Mouse (Mus musculus) WW6 (cell line): ENCODE measurements at regions not wholly inside any gene's neighbourhood (a gene's known extent, or its start where the extent isn't known, plus 50 kb on each side); places are given as distances from the start of the nearest gene placed in this dataset.
A peak's percentile ranks its signal among the peaks of the same experiment; 100 is the strongest.
"Not testable (repeated sequence)": the region's sequence is repeated elsewhere in the genome, so short reads cannot be mapped to it uniquely, and the experiment has no call there.

Experiments used
- DNase-seq: peaks from one replicate; pipeline ENCODE4 v3.0.0-alpha.2; 2013; ENCODE audit warnings: low read depth, low spot score

DNA sequence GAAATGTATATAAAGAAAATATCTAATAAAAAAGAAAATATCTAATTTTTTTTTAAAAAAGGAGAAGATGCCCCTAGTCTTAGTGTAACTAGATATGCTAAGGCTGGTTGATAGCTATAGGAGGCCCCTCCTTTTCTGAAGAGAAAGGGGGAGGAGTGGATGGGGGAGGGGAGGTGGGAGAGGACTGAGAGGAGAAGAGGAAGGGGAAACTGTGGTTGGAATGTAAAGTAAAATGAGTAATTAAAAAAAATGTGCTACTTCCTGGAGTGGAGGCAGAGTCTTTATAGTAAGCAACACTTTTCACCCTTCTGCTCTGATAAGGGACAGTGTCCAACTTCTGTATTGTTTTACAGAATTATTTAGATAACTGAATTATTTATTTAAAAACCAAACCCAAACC, 513.6 kb upstream of the Fam160b2 start:
- no peak for DNase-seq

DNA sequence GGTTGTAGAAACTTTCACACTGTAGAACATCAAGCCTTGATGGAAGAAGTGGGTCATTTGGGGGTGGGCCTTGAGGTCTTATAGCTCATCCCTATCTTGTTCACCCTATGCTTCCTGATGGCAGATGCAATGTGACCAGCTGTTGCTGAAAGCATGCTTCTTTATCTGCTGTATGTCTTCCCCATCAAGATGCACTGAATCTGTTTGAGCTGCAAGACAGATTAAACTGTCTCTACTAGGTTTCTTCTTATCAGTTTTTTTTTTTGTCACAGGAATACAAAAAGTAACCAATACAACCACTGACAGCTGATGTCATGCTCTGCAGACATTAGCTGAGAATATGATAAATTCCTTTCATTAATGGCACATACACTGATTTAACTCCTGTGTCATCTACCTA, 505.0 kb upstream of the Fam160b2 start:
- DNase-seq: no peak

- no peak for DNase-seq
Measured at GRCm38 (mm10) chr14:71103955-71104354, 504.3 kb upstream of the Fam160b2 start.

- no peak for DNase-seq
Measured at GRCm38 (mm10) chr14:71095661-71096422, 496.2 kb upstream of the Fam160b2 start.

GRCm38 (mm10) chr14:71092626-71093326, 493.1 kb upstream of the Fam160b2 start:
- no peak for DNase-seq

GRCm38 (mm10) chr14:71085721-71086120, 486.1 kb upstream of the Fam160b2 start:
- DNase-seq: no peak

GRCm38 (mm10) chr14:71082327-71082726, 482.7 kb upstream of the Fam160b2 start:
- DNase-seq: no peak

- DNase-seq: no peak
Measured at GRCm38 (mm10) chr14:71075671-71076070, 476.0 kb upstream of the Fam160b2 start.

DNA sequence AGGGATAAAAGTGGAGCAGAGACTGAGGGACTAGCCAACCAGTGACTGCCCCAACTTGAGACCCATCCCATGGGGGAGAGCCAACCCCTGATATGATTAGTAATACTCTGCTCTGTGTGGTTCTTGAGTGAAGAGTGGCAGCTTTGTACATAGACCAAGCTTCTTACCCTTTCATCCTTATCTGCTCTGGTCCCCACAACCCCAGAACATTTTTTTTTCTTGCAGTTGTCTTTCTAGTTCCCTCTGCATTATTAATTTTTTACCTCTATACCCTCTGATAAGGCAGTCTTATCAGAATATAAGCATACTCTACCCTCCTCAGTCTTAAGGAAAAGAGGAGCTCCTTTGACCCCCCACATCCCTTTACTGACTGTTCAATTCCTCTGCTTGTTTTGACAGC, 474.4 kb upstream of the Fam160b2 start:
- DNase-seq: no peak

GRCm38 (mm10) chr14:71065669-71066068, 466.0 kb upstream of the Fam160b2 start:
- DNase-seq: no peak

GRCm38 (mm10) chr14:71056601-71057000, 457.0 kb upstream of the Fam160b2 start:
- no peak for DNase-seq

DNA sequence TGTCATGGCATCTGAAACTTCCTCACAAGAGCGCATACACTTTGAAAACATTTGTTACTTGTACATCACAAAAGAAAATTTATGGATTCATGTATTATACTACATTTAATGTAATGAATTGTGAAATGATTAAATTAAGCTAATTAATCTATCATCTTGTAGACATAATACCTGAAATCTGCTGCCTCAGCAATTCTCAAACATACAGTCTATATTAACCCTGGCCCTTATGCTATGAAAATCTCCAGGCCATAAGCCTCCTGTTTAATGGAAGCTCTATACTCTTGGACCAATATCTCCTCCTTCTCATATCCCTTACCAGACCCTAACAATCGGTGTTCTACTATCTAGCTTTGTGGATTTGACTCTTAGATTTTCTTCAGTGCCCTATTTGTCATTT, 455.8 kb upstream of the Fam160b2 start:
- DNase-seq: no peak

GRCm38 (mm10) chr14:71053788-71054641, 454.4 kb upstream of the Fam160b2 start:
- DNase-seq: no peak

GRCm38 (mm10) chr14:71047096-71047495, 447.5 kb upstream of the Fam160b2 start:
- DNase-seq: peak; percentile 13

DNA sequence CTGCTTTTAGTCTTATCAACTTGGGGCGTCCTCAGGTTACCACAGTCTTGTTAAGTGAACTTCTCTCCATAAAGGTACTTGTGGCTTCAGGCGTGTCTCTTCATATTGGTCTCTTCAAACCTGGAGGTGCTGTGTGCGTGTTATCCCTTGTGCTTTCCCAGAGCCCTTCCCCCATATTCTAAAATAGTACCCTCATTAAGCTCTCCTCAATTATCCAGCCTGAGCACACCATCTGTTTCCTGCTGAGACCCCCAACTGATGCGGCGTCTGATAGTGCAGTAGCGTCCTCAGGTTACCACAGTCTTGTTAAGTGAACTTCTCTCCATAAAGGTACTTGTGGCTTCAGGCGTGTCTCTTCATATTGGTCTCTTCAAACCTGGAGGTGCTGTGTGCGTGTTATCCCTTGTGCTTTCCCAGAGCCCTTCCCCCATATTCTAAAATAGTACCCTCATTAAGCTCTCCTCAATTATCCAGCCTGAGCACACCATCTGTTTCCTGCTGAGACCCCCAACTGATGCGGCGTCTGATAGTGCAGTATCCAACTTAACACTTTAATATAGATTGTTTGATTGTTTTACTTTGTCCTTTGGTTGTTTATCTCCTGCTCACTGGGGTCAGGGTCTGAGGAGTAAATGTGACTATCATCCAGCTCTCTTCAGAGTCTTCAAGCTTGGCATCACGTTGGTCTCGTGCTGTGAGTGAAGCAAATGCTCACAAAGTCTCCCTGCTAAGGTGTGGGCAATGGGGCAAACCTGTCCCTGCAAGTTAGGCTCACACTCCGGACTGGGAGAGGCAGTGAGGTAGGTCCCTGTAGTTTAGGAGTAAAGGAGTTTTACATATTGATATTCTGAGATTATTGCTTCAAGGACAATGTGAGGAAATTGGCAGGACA, 444.5 kb upstream of the Fam160b2 start:
- DNase-seq: not testable (repeated sequence)

- DNase-seq: no peak
Measured at GRCm38 (mm10) chr14:71036620-71037019, 437.0 kb upstream of the Fam160b2 start.

GRCm38 (mm10) chr14:71033586-71033985, 434.0 kb upstream of the Fam160b2 start:
- DNase-seq: no peak

DNA sequence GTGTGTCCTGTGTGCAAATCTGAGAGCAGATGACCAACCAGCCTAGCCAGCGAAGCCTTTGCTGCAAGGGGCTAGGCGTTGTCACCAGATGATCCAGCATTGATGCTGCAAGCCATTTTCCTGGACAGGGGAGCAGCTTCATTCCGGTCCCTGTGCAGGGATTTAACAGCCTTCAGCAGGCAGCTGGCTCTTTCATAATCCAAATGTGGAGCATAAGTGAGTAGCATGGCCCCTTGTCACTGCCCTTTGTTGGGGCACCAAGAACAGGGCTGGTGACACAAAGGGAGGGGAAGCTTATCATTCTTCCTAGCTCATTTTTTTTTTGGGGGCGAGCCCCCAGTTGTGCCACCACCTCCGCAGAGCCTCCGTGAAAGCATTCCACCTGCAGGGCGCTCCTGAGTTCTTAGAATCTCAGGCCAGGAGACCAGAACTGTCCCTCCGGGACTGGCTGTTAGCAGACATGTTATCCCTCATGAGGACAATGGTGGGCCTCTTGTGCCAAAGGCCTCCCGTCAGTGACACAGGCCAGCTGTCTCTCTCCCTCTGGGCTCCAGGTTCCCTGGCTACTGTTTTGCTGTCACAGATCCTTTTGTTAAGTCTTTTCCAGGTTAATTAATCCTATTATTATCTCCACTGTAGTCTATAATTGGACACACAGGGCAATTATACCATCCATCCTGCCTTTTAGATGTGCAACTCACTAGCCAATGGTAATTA, 430.7 kb upstream of the Fam160b2 start:
- no peak for DNase-seq
